Mouse (Mus musculus) midbrain, embryonic 13.5 days (tissue): Measurements from ENCODE around the gene Prpf4. TPM values are rescaled to one million over a fixed set of nuclear protein-coding genes. Genes with fewer than 3 reads are reported as not detected.

Source experiments
- ATAC-seq: fragments of 200-750 bp; cut with Nextera tagmentation; 2 replicates; pipeline ENCODE4 v1.8.0; 2017; ENCODE audit warnings: mild to moderate bottlenecking, moderate TSS enrichment, moderate library complexity
- H3K27ac ChIP-seq: fragments of 300-500 bp; sonication (generic); 2 replicates; pipeline ENCODE4 v1.5.1; 2015; ENCODE audit warnings: inconsistent platforms, mild to moderate bottlenecking, moderate library complexity
- H3K27me3 ChIP-seq: fragments of 300-500 bp; sonication (generic); 2 replicates; pipeline ENCODE4 v1.6.1; 2015; ENCODE audit warnings: mild to moderate bottlenecking, inconsistent platforms
- H3K36me3 ChIP-seq: fragments of 300-500 bp; sonication (generic); 2 replicates; pipeline ENCODE4 v1.6.1; 2015; ENCODE audit warnings: mild to moderate bottlenecking, inconsistent platforms
- H3K4me1 ChIP-seq: fragments of 300-500 bp; sonication (generic); replicated peaks from 2 replicates; pipeline ENCODE4 v1.6.1; 2015; ENCODE audit warnings: inconsistent platforms
- H3K4me2 ChIP-seq: fragments of 300-500 bp; sonication (generic); replicated peaks from 2 replicates; pipeline ENCODE4 v1.6.1; 2015; ENCODE audit warnings: moderate library complexity, mild to moderate bottlenecking, inconsistent platforms
- H3K4me3 ChIP-seq: fragments of 300-500 bp; sonication (generic); replicated peaks from 2 replicates; pipeline ENCODE4 v1.5.1; 2015; ENCODE audit warnings: mild to moderate bottlenecking, inconsistent platforms
- H3K9ac ChIP-seq: fragments of 300-500 bp; sonication (generic); replicated peaks from 2 replicates; pipeline ENCODE4 v1.6.1; 2015; ENCODE audit warnings: mild to moderate bottlenecking, inconsistent platforms
- H3K9me3 ChIP-seq: fragments of 300-500 bp; sonication (generic); 2 replicates; pipeline ENCODE4 v1.6.1; 2016; ENCODE audit warnings: mild to moderate bottlenecking, inconsistent platforms
- WGBS: fragments of 180-500 bp; shearing (Covaris S2); methylation state at CpG from one replicate; pipeline ENCODE4 v1.1.7; 2015; 5-methylcytosine and 5-hydroxymethylcytosine counted together
- polyA plus RNA-seq: library from polyadenylated mRNA; unstranded; fragments of >200 nt; fragmentation: Nextera tagmentation; extraction: Ambion mirVana; gene quantifications from 2 replicates; pipeline ENCODE4 v1.2.1, GENCODE M21; 2015

Prpf4 gene
- polyA plus RNA-seq, 1 experiment from 2014 or later = 18.4 TPM

- H3K9me3 ChIP-seq = no peaks in the 10 kb centered on the region
- no peak overlapping the region; the same call in 1 of the 2 replicates for H3K27ac ChIP-seq
- no peaks in the 10 kb centered on the region for H3K27me3 ChIP-seq
- no peak overlapping the region for H3K9ac ChIP-seq
- WGBS = 24% methylated on average over 6 of the region's 6 CpGs
- no peak overlapping the region for H3K4me2 ChIP-seq
- H3K36me3 ChIP-seq = peaks cover 81% of the 10 kb centered on the region
- ATAC-seq = 0 out of 2 replicates have a peak, but pooled peaks have one; percentile 40
- H3K4me1 ChIP-seq = no peaks in the 10 kb centered on the region
- H3K4me3 ChIP-seq = no peak overlapping the region
Observed at GRCm38 (mm10) chr4:62393459-62393858, 15.1 kb upstream of the Prpf4 start.

DNA sequence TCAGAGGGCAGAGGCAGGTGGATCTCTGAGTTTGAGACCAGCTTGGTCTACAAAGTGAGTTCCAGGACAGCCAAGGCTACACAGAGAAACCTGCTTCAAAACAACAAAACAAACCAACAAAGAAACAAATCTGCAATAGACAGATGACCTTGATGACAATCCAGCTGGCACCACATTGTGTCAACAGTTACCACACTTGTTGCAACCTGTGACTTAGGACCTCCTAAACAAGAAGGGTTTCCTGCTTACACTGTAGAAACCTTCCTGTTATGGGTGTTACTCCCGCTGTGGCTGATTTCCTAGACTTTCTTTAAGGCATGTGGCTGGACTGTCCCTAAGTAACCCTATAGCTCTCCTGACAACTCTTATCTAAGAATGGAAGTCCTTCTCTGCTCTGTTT lies 12.8 kb upstream of the Prpf4 start:
- Histone ChIP-seq H3K9me3 (no peaks in the 10 kb centered on the region), H3K36me3 (peaks cover 79% of the 10 kb centered on the region), H3K27ac (no peak overlapping the region), H3K4me2 (no peak overlapping the region), H3K4me1 (no peaks in the 10 kb centered on the region), H3K9ac (no peak overlapping the region), H3K4me3 (no peak overlapping the region), H3K27me3 (no peaks in the 10 kb centered on the region)
- ATAC-seq = no peak
- WGBS = 92% methylated on average over 1 of the region's 1 CpGs

DNA sequence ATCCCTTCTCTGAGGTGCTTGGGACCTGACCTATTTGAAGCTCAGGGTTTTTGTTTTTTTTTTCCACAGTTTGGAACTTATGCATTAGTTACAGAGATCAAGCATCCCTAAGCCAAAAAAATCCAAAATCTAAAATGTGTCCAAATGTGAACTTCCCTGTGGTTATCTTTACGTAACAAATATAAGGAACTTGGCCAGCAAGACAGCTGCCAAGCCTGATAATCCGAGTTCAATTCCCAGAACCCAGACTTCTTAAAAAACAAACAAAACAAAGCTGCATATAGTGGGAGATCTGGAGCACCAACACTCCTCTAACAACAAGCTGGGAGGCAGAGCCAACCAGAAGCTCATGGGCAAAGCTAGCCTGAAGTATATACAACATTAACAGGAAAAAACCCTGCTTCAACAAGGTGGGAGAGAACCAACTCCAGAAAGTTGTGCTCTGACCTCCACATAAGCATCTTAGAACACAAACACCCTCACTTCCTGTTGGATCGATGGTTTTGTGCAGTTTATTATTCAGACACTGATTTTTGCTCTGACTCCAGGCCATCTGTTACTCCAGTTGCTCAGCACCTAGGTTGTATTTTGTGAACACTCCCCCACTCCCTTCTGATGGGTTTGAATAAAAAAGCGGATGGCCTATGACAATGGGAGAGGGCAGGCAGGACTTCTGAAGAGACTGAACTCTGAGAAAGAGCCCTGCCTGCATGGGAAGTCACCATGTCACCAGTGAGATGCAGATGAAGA lies 10.8 kb upstream of the Prpf4 start:
- no peaks in the 10 kb centered on the region for H3K9me3 ChIP-seq
- no peaks in the 10 kb centered on the region for H3K27me3 ChIP-seq
- H3K4me1 ChIP-seq = no peaks in the 10 kb centered on the region
- ATAC-seq = no peak
- no peak overlapping the region for H3K4me2 ChIP-seq
- H3K9ac ChIP-seq = no peak overlapping the region
- peaks cover 80% of the 10 kb centered on the region for H3K36me3 ChIP-seq
- no peak overlapping the region for H3K27ac ChIP-seq
- H3K4me3 ChIP-seq = no peak overlapping the region
- WGBS = 88% methylated on average over 4 of the region's 4 CpGs

GRCm38 (mm10) chr4:62398956-62399355 lies 9.6 kb upstream of the Prpf4 start:
- Histone ChIP-seq H3K27ac (no peak overlapping the region), H3K4me1 (no peaks in the 10 kb centered on the region), H3K4me3 (no peak overlapping the region), H3K4me2 (no peak overlapping the region), H3K36me3 (peaks cover 79% of the 10 kb centered on the region), H3K9me3 (no peaks in the 10 kb centered on the region), H3K9ac (no peak overlapping the region), H3K27me3 (no peaks in the 10 kb centered on the region)
- ATAC-seq = no peak
- WGBS = 92% methylated on average over 3 of the region's 3 CpGs

DNA sequence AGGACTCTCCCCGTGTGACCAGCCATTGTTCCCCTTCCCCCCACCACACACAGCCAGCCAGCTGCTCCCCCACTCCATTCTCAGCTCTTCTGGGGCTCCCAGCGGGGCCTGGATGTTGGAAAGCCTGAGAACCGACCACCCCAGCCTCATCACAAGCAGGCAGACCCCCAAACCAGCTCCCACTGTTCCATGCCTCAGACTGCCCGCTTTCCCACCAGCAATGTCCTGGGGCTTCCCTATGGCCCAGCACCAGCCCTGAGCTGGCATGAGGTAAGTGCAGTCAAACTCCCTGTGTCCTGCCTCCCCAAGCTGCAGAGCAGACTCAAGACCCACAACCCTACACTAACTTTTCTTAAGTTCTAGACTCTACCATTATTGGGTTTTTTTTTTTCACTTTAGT lies 2.5 kb upstream of the Prpf4 start:
- H3K27ac ChIP-seq = no peak overlapping the region
- H3K9me3 ChIP-seq = no peaks in the 10 kb centered on the region
- H3K27me3 ChIP-seq = no peaks in the 10 kb centered on the region
- 80% methylated on average over 4 of the region's 4 CpGs for WGBS
- ATAC-seq = no peak
- H3K4me2 ChIP-seq = peak overlapping the region; percentile 19; the same call in 1 of the 2 replicates
- H3K9ac ChIP-seq = no peak overlapping the region
- peaks cover 46% of the 10 kb centered on the region for H3K4me1 ChIP-seq
- peaks cover 28% of the 10 kb centered on the region for H3K36me3 ChIP-seq
- H3K4me3 ChIP-seq = no peak overlapping the region

GRCm38 (mm10) chr4:62407730-62408582 lies 641 bp upstream of the Prpf4 start:
- peak; percentile 74 for ATAC-seq
- Histone ChIP-seq H3K27me3 (no peaks in the 10 kb centered on the region), H3K27ac (peak overlapping the region; percentile 76), H3K9ac (peak overlapping the region; percentile 87), H3K36me3 (peaks cover 28% of the 10 kb centered on the region), H3K4me3 (peak overlapping the region; percentile 73), H3K9me3 (no peaks in the 10 kb centered on the region), H3K4me1 (peaks cover 46% of the 10 kb centered on the region), H3K4me2 (peak overlapping the region; percentile 45)
- under 1% methylated on average over 35 of the region's 35 CpGs for WGBS

DNA sequence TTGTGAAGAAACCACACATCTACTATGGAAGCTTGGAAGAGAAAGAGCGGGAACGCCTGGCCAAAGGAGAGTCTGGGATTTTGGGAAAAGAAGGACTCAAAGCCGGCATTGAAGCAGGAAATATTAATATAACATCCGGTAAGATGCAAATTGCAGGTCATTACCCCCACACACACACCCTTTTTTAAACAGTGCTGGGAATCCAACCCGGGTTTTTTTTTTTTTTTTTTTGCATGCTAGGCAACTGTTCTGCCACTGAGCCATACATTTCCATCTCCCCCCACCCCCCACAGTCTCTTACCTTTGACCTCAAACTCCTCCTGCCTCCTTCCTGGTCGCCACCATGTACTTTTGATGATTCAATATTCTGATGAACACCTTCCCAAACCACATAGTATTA lies 1.0 kb downstream of the Prpf4 start:
- Histone ChIP-seq H3K9me3 (no peaks in the 10 kb centered on the region), H3K4me3 (peak overlapping the region; percentile 73), H3K27me3 (no peaks in the 10 kb centered on the region), H3K4me2 (peak overlapping the region; percentile 79), H3K4me1 (peaks cover 42% of the 10 kb centered on the region), H3K27ac (no peak overlapping the region), H3K36me3 (peaks cover 35% of the 10 kb centered on the region), H3K9ac (peak overlapping the region; percentile 87)
- no peak for ATAC-seq
- WGBS = 36% methylated on average over 6 of the region's 6 CpGs

DNA sequence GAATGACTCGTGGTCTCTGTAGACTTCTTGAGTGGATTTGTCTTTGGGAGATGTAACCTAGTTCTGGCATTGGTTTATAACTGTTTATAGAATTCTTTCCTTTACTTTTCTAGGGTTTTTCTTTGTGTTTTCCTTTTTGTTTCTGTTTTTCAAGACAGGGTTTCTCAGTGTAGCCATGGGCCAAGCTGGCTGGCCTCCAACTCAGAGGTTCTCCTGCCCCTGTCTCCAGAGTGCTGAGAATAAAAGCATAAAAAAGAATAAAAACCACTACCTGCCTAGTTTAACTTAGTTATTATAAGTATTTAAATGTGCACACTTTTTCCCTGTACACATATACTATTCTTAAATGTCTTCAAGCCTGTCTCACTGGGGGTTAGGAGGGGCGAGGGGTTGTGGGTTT lies 1.7 kb downstream of the Prpf4 start:
- no peak overlapping the region for H3K9ac ChIP-seq
- 86% methylated on average over 2 of the region's 2 CpGs for WGBS
- peak overlapping the region; percentile 79 for H3K4me2 ChIP-seq
- ATAC-seq = no peak
- H3K27ac ChIP-seq = no peak overlapping the region
- no peaks in the 10 kb centered on the region for H3K27me3 ChIP-seq
- peaks cover 36% of the 10 kb centered on the region for H3K4me1 ChIP-seq
- peaks cover 38% of the 10 kb centered on the region for H3K36me3 ChIP-seq
- peak overlapping the region; percentile 73; the same call in 1 of the 2 replicates for H3K4me3 ChIP-seq
- no peaks in the 10 kb centered on the region for H3K9me3 ChIP-seq

- no peak overlapping the region for H3K27ac ChIP-seq
- H3K27me3 ChIP-seq = no peaks in the 10 kb centered on the region
- H3K9ac ChIP-seq = no peak overlapping the region
- peaks cover 51% of the 10 kb centered on the region for H3K36me3 ChIP-seq
- WGBS = 97% methylated on average over 10 of the region's 10 CpGs
- no peak overlapping the region for H3K4me2 ChIP-seq
- H3K9me3 ChIP-seq = no peaks in the 10 kb centered on the region
- H3K4me1 ChIP-seq = peaks cover 23% of the 10 kb centered on the region
- ATAC-seq = no peak
- no peak overlapping the region for H3K4me3 ChIP-seq
Observed at GRCm38 (mm10) chr4:62411606-62412005, 3.0 kb downstream of the Prpf4 start.

DNA sequence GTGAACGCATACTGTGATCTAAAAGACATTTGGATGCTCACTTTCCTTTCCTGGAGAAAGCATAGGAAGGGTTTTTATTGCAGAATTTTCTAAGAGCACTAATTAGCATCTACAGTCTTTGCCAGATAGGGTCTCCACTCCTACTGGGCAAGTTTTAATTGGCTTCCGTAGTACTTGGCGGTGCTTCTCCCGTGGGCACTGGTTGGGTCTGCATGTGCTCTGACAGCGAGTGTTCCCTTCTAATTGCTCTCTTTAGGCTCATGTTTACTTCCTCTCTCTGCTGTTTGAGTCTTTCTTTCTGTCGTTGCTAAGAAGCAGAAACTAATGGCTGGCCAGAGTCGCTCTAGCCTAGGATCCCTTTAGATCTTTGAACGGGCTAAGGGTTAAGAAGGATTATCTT lies 9.9 kb downstream of the Prpf4 start:
- Histone ChIP-seq H3K9me3 (no peaks in the 10 kb centered on the region), H3K27ac (no peak overlapping the region), H3K4me3 (no peak overlapping the region), H3K4me1 (no peaks in the 10 kb centered on the region), H3K9ac (no peak overlapping the region), H3K36me3 (peaks cover 98% of the 10 kb centered on the region), H3K27me3 (no peaks in the 10 kb centered on the region), H3K4me2 (no peak overlapping the region)
- WGBS = 84% methylated on average over 8 of the region's 8 CpGs
- ATAC-seq = no peak

- H3K9me3 ChIP-seq = no peaks in the 10 kb centered on the region
- 96% methylated on average over 6 of the region's 6 CpGs for WGBS
- no peak overlapping the region for H3K9ac ChIP-seq
- H3K4me1 ChIP-seq = no peaks in the 10 kb centered on the region
- no peak overlapping the region for H3K4me3 ChIP-seq
- H3K36me3 ChIP-seq = peaks cover 100% of the 10 kb centered on the region
- ATAC-seq = no peak
- H3K27ac ChIP-seq = no peak overlapping the region
- H3K27me3 ChIP-seq = no peaks in the 10 kb centered on the region
- no peak overlapping the region for H3K4me2 ChIP-seq
Observed at GRCm38 (mm10) chr4:62419091-62419490, 10.5 kb downstream of the Prpf4 start.

DNA sequence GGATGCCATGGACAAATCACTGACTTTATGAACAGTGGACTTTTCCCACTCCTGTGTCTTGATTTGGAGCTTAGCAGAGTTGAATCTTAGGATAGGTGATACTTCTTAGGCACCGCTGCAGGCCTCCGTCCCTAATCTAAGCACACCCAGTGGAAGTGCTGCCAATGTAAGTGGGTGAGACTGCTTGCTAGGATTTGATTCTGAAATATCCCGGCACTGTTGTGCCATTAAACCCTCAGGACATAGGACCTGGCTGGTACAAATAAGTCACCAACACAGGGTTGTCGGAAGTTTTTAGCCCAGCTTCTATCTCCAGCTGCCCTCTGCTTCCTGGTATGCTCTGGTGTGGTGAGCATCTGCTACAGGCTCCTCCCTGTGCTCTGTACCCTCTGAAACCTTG lies 17.3 kb downstream of the Prpf4 start:
- Histone ChIP-seq H3K27me3 (no peaks in the 10 kb centered on the region), H3K27ac (no peak overlapping the region), H3K36me3 (peaks cover 54% of the 10 kb centered on the region), H3K4me1 (no peaks in the 10 kb centered on the region), H3K4me3 (no peak overlapping the region), H3K4me2 (no peak overlapping the region), H3K9ac (no peak overlapping the region), H3K9me3 (no peaks in the 10 kb centered on the region)
- ATAC-seq = no peak
- WGBS = 95% methylated on average over 4 of the region's 4 CpGs
